Comparison of ENCODE assay signal across 8 mouse cellular contexts in genomic region chr7:112212921-112213721, GRCm38 (mm10). TPM values are rescaled to one million over a fixed set of nuclear protein-coding genes. Genes with fewer than 3 reads are reported as not detected.
A peak's percentile ranks its signal among the peaks of the same experiment; 100 is the strongest.
DNase-seq lines count a peak whose midpoint lies in the region; ATAC-seq and TF ChIP-seq lines count a peak whose summit lies in the region.

No protein-coding gene starts in this region.

- H3K27ac ChIP-seq in heart, embryonic 12.5 days (ENCODE audit: poor library complexity, severe bottlenecking): peak overlapping the region; percentile 63
- peak overlapping the region; percentile 13 for H3K27ac ChIP-seq in cortical plate, adult 2 months (ENCODE audit: insufficient read depth, low read length)
- H3K27ac ChIP-seq in kidney, adult 2 months (ENCODE audit: insufficient read depth, low read depth, low read length): no peak overlapping the region
- peak overlapping the region; percentile 62 for H3K27ac ChIP-seq in lung, postnatal 0 days (ENCODE audit: low read length)

- H3K9ac ChIP-seq in heart, embryonic 12.5 days: 0 out of 2 replicates have a peak overlapping the region, but pooled peaks have one; percentile 42
- no peak overlapping the region for H3K9ac ChIP-seq in lung, postnatal 0 days (replicated peaks; ENCODE audit: low read depth)

- WGBS in heart, embryonic 12.5 days: 61% methylated on average over 8 of the region's 8 CpGs
- 46% methylated on average over 8 of the region's 8 CpGs for WGBS in kidney, adult 2 months
- WGBS in lung, postnatal 0 days: 14% methylated on average over 8 of the region's 8 CpGs

- TF ChIP-seq CTCF in cortical plate, adult 2 months (IDR thresholded peaks at IDR 0.05; ENCODE audit: extremely low read depth, insufficient read depth, low read length): peak; percentile 62
- TF ChIP-seq CTCF in kidney, adult 2 months (conservative IDR thresholded peaks at IDR 0.05; ENCODE audit: insufficient read depth, insufficient read length, low read depth, low read length): peak; percentile 92
- TF ChIP-seq CTCF in lung, postnatal 0 days (IDR thresholded peaks at IDR 0.05): peak; percentile 82

- no peak for TF ChIP-seq POLR2A in cortical plate, adult 2 months (IDR thresholded peaks at IDR 0.05; ENCODE audit: extremely low read depth, insufficient read depth, low read length)
- TF ChIP-seq POLR2A in kidney, adult 2 months (IDR thresholded peaks at IDR 0.05; ENCODE audit: low read depth, low read length): no peak

- ATAC-seq in heart, embryonic 12.5 days (ENCODE audit: insufficient number of reproducible peaks, low FRiP score): peak; percentile 53; the same call in 1 of the 2 replicates
- peak; percentile 63 for ATAC-seq in CD4-positive, CD25-positive, alpha-beta regulatory T cell, adult 4 months
- ATAC-seq in lung, postnatal 0 days: peak; percentile 90

- no peak overlapping the region for H3K4me3 ChIP-seq in heart, embryonic 12.5 days
- no peak overlapping the region for H3K4me3 ChIP-seq in cortical plate, adult 2 months (ENCODE audit: insufficient read depth, low read length)
- H3K4me3 ChIP-seq in kidney, adult 2 months (ENCODE audit: insufficient read depth, low read depth, low read length): no peak overlapping the region
- H3K4me3 ChIP-seq in lung, postnatal 0 days (ENCODE audit: low read depth, low read length): no peak overlapping the region

- no peaks in the 10 kb centered on the region for H3K27me3 ChIP-seq in heart, embryonic 12.5 days (replicated peaks)
- no peaks in the 10 kb centered on the region for H3K27me3 ChIP-seq in kidney, adult 2 months (replicated peaks; ENCODE audit: control insufficient read depth, insufficient read depth, low read length)
- H3K27me3 ChIP-seq in lung, postnatal 0 days (replicated peaks; ENCODE audit: insufficient read depth, low read length): no peaks in the 10 kb centered on the region

- no peak for DNase-seq in heart, postnatal 14 days
- peak; percentile 61 for DNase-seq in kidney, adult 2 months
- peak; percentile 92 for DNase-seq in lung, postnatal 0 days (ENCODE audit: low spot score)
- peak; percentile 59 to 76 for DNase-seq in thymus, adult 18-20 months
- DNase-seq in adrenal gland, adult 2 months: no peak

- intact Hi-C loops in heart, postnatal 14 days (cut with DNase I): loop anchor here (1.0 to 2.0 kb wide), 2 partner anchors 118 to 156 kb away; no protein-coding TSS in a partner anchor

- H3K4me1 ChIP-seq in heart, embryonic 12.5 days (replicated peaks): peaks cover 52% of the 10 kb centered on the region
- H3K4me1 ChIP-seq in cortical plate, adult 2 months (ENCODE audit: control insufficient read depth, insufficient read depth, low read length): peaks cover 8% of the 10 kb centered on the region
- no peaks in the 10 kb centered on the region; the same call in 1 of the 2 replicates for H3K4me1 ChIP-seq in kidney, adult 2 months (ENCODE audit: control insufficient read depth, insufficient read depth, low read length)
- no peaks in the 10 kb centered on the region for H3K4me1 ChIP-seq in lung, postnatal 0 days (ENCODE audit: insufficient read depth, low read depth, low read length)

- peak; percentile 62 for TF ChIP-seq EP300 in lung, postnatal 0 days (IDR thresholded peaks at IDR 0.05)

- no peaks in the 10 kb centered on the region for H3K36me3 ChIP-seq in heart, embryonic 12.5 days
- H3K36me3 ChIP-seq in kidney, adult 2 months (ENCODE audit: control insufficient read depth, insufficient read depth, low read length): no peaks in the 10 kb centered on the region
- H3K36me3 ChIP-seq in lung, postnatal 0 days (ENCODE audit: insufficient read depth, low read length): no peaks in the 10 kb centered on the region

- no peak overlapping the region for H3K4me2 ChIP-seq in heart, embryonic 12.5 days
- H3K4me2 ChIP-seq in lung, postnatal 0 days (replicated peaks; ENCODE audit: low read depth, low read length): no peak overlapping the region

- no peaks in the 10 kb centered on the region for H3K9me3 ChIP-seq in heart, embryonic 12.5 days (replicated peaks)
- H3K9me3 ChIP-seq in lung, postnatal 0 days (ENCODE audit: low read length): no peaks in the 10 kb centered on the region

RNA-seq across cellular contexts. Expression of gene Mical2, which starts 12.5 kb away (rescaled TPM):
- polyA plus RNA-seq in heart, embryonic 12.5 days (2016; fragmentation: Nextera tagmentation; extraction: Ambion mirVana): 156 and 163 TPM in 2 replicates
- 100 to 1,000 TPM; 105 to 127 TPM for total RNA-seq in heart, postnatal 14 days (2021)
- 1 to 10 TPM; 2.1 to 2.4 TPM for polyA plus RNA-seq in CD4-positive, CD25-positive, alpha-beta regulatory T cell, adult 4 months (2017; shearing (Covaris generic))
- polyA plus RNA-seq in cortical plate, adult 2 months (2012; rRNA removed): 371 and 405 TPM in 2 replicates
- 6.6 and 7.3 TPM in 2 replicates for polyA plus RNA-seq in kidney, adult 2 months (2012; rRNA removed)
- 19.7 and 21.5 TPM in 2 replicates for polyA plus RNA-seq in lung, postnatal 0 days (2015; fragmentation: Nextera tagmentation; extraction: Ambion mirVana)
- 10 to 100 TPM; 10.6 to 14.3 TPM for total RNA-seq in adrenal gland, adult 2 months (2021)
- 3.8 and 4.1 TPM in 2 replicates for polyA plus RNA-seq in adrenal gland, adult 2 months (2012; rRNA removed)

RNA-seq across cellular contexts. Expression of gene Dkk3, which starts 54.3 kb away (rescaled TPM):
- 91.4 and 96.7 TPM in 2 replicates for polyA plus RNA-seq in heart, embryonic 12.5 days (2016; fragmentation: Nextera tagmentation; extraction: Ambion mirVana)
- 10 to 100 TPM; 21.3 to 48.5 TPM for total RNA-seq in heart, postnatal 14 days (2021)
- 1 to 10 TPM; 1.3 to 1.7 TPM for polyA plus RNA-seq in CD4-positive, CD25-positive, alpha-beta regulatory T cell, adult 4 months (2017; shearing (Covaris generic))
- polyA plus RNA-seq in cortical plate, adult 2 months (2012; rRNA removed): 144 and 166 TPM in 2 replicates
- polyA plus RNA-seq in kidney, adult 2 months (2012; rRNA removed): 16.5 and 16.8 TPM in 2 replicates
- polyA plus RNA-seq in lung, postnatal 0 days (2015; fragmentation: Nextera tagmentation; extraction: Ambion mirVana): 82.5 and 88.3 TPM in 2 replicates
- 10 to 100 TPM; 18.9 to 21.6 TPM for total RNA-seq in adrenal gland, adult 2 months (2021)
- 13.1 and 14.2 TPM in 2 replicates for polyA plus RNA-seq in adrenal gland, adult 2 months (2012; rRNA removed)

Comparison
In these comparisons a context has a peak if more than half of its experiments do, and no peak if none do; other contexts are left out.
1. DNase-seq: peak in kidney, adult 2 months (single experiment), lung, postnatal 0 days (single experiment) and thymus, adult 18-20 months (2 of 2); none in heart, postnatal 14 days (0 of 2) and adrenal gland, adult 2 months (single experiment).
2. Peak in every context shown above with its lines, with median percentiles within 50 percentile points of each other: ATAC-seq and CTCF ChIP-seq.